Mouse (Mus musculus) frontal cortex, adult 2 months (tissue): ENCODE measurements around the gene Pgbd5. TPM values are rescaled to one million over a fixed set of nuclear protein-coding genes. Genes with fewer than 3 reads are reported as not detected.
"Not testable (repeated sequence)": the region's sequence is repeated elsewhere in the genome, so short reads cannot be mapped to it uniquely, and the experiment has no call there.

Experiments
- DNase-seq, 2 experiments: peaks; one replicate each; pipeline ENCODE4 v3.0.0; 2022; ENCODE audit warnings: low spot score in 1 of 2; ENCODE audit errors: extremely low spot score in 1 of 2
- polyA plus RNA-seq: library from polyadenylated mRNA; depleted of rRNA; stranded (reverse); fragments of >200 nt; gene quantifications from 2 replicates; pipeline ENCODE4 v1.2.3, GENCODE M21; 2012

The Pgbd5 gene
- polyA plus RNA-seq, 1 experiment = 161 TPM

DNA sequence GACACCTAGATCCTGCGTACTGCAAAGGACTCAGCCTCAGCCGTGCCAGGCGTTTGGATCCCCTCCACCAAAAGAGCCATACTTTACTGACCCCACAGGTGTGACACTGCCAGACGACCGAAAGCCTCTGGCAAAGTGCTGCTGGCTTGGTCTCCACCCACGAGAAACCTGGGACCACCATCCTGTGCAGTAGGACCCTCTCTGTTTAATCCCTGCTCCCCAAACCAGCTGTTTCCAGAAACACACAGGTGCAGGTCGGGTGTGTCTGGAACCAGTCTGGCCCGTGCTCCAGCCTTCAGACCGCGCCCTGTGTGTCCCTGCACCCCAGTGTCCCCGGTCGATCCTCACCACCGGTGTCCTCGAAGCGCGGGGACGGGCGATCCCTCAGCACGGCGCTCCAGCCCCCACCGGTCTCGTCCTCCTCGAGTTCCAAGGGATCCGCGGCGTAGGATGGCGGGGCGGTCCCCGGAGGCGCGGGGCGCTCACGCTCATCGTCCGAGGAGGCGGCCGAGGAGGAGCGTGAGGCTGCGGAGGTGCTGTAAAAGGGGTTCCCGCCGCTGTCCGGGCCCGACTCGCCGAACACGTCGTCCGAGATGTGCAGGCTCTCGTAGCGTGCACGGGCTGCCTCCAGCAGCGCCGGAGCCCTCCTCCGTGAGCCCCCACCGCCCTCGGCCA, 5.9 kb downstream of the Pgbd5 start:
- DNase-seq = peak in 1 of 2 experiments; percentile 50

DNA sequence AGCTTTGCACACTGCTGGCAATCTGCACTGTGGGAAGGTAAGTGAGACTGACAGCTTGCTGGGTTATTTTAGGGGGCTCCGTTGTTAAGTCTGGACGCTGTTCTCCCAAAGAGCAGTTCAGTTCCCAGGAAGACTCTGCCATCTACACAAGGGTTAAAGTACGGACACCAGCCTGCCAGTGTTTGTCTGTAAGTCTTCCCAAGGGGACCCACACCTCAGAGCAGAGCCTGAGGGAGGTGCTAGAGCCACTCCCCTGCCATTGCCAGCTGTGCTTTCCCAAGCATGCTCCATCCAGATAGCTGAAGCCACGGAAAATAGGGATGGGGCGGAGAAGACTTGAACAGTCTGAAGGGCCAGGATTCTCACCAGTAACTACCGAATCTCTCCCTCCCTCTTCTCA, 8.6 kb downstream of the Pgbd5 start:
- DNase-seq = no peak

DNA sequence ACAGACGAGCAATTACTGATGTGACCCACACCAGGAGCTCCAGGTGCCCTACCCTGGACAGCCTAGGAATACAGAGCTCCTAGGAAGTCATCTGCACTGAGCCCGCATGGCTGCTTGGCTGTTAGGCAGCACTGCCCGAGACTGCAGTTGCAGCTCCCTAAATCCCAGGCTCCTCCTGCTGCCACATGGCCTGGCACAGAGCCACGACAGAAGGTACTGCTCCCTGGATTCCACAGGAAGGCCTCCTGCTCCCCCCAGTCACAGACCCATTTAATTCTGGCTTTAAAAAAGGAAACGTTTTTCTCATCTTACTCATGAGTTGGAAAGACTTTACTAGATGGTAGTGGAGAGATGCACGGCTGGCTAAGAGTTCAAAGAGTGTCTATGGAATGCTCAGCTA, 10.0 kb downstream of the Pgbd5 start:
- DNase-seq = peak in 1 of 2 experiments; percentile 64

DNA sequence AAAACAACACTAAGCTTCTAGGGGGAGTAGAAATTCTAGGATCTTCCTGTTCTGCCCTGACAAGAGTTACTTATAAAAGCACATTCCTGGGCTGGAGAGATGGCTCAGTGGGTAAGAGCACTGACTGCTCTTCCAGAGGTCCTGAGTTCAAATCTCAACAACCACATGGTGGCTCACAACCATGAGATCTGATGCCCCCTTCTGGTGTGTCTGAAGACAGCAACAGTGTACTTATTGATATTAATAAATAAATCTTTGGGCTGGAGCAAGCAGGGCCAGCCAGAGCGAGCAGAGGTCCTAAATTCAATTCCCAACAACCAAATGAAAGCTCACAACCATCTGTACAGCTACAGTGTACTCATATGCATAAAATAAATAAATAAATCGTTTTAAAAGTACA, 10.7 kb downstream of the Pgbd5 start:
- not testable (repeated sequence) for DNase-seq

DNA sequence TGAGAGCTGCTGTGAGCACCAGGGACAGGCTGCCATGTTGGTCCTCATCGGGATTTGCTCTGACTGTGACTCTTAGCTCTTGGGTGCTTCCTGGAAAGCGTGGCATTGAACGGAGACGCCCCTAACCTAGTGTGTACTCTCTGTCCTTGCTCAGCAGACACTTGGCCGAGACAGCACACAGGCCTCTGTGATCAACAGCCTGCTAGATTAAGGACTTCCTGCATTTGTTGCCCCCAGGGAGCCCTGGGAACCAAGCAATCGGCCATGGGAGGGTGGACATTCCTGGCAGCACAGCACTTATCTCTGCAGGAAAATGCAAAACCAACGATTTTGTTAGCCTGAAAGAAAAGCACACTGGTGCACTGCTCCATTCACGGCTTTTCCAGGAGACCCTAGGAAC, 18.0 kb downstream of the Pgbd5 start:
- no peak for DNase-seq

DNA sequence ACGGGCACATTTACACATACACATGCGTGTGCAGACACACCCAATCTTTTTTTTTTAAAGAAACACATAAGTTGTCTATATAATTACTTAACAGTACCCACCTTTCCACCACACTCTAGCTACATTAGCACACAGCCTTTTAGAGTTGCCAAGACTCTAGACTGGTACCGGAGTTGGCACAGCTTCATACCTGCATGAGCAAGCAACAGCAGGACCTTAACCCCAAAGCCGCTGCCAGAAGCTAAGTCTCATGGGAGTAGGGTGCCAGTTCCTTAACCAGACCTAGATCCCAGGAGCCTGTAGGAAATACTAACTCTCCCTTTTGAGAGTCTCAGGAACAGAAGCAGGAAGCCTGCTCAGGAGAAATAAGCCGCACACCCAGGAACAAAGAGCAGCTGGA, 20.5 kb downstream of the Pgbd5 start:
- DNase-seq = no peak

DNA sequence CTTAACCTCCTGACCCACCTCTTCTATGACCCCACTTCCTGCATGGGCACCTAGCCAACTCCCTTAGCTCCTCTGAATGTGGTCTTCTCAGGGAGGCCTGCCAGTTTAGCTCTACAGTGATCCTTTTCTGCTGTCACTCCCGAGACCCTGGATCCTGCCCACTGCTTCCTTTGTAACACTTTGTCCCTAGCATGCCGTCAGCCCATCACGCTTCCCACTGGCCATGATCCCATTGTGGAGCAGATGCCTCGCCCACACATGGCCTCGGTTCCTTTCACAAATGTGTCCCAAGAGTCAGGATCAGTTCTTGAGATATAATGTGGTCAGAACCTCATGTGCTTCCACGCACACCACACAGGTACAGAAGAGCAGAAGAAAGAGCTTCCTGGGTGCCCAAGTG, 21.3 kb downstream of the Pgbd5 start:
- DNase-seq = no peak

DNA sequence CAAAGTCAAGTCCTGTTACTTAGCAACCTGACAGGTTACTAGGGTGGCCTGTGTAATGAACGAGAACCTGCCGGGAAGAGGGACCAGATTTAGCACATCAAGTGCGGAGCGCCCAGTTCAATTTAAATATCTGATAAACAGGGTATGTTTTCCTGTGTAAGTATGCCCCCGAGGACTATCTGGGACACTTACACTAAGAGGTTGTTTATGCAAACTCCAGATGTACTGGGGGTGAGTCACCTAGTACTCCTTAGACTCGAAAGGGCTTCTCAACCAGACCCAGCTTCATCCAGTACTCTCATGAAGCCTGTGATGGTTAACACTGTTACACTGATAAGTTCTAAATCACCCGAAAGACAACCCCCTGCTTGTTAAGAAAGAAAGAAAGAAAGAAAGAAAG, 22.8 kb downstream of the Pgbd5 start:
- DNase-seq = no peak

DNA sequence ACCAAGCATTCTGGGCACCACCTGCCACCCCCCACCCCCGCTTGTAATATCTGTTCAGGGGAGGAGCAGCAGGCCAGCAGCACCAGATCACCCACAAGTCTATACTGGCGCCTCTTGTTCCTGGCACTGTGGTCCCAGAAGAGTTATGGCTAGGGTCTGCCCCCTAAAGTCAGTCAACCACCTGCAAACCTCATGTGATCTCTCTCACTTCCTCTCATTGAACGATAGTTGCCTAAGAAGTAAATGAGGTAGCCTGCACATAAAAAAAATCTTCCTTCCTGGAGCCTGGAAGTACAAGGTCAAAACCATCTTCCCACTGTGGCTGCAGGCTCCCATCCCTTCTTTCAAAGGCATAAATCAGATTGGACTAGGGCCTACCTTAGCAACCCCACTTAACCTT, 23.7 kb downstream of the Pgbd5 start:
- no peak for DNase-seq

DNA sequence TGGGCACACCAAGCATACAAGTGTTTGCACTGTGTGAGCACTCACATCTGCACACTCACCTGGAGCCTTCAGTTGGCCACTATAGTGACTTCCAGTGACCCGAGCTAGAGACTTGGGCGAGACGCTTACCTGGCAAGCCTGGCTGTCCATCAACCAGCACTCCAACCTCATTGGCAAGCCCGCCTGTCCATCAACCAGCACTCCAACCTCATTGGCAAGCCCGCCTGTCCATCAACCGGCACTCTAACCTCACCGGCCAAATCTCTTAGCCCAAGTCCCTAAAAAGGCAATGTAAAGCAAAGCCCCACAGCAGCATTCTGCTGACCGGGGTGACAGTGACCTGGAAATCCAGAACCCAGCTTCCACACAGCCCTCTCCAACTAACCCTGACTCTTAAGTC, 24.5 kb downstream of the Pgbd5 start:
- no peak for DNase-seq

DNA sequence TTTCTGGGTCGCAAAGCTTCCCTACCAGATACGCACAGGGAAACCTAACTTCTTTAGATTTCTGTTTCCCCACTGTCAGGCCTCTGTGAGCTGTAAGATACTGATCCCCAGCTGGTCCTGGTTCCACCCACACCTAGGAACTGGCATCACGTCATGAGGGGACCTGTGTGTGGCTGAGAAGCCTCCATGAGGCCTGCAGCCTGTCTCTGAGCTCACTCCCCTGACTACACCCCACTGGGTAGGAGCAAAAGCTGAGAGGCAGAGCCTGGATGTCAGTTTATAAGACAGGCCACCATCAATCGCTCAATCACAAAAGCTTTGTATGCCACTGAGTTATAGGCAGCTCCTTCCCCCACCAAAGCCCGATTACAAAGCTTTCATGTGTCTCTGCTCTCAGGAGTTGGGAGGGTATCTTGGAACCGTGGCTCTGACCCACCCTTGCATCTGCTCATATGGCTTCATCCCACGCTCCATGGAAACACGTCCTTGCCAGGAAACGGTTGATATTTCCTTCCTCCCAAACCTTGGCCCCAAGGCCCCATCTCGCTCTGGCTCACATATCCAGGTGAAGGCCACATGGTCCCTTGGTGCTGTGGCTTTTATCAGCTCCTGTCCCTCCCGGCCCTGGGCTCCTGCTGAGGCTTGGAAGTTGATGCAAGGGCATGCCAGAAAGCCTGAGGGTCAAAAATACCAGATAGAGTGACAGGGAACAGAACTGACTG, 26.1 kb downstream of the Pgbd5 start:
- DNase-seq = peak in 1 of 2 experiments; percentile 70

DNA sequence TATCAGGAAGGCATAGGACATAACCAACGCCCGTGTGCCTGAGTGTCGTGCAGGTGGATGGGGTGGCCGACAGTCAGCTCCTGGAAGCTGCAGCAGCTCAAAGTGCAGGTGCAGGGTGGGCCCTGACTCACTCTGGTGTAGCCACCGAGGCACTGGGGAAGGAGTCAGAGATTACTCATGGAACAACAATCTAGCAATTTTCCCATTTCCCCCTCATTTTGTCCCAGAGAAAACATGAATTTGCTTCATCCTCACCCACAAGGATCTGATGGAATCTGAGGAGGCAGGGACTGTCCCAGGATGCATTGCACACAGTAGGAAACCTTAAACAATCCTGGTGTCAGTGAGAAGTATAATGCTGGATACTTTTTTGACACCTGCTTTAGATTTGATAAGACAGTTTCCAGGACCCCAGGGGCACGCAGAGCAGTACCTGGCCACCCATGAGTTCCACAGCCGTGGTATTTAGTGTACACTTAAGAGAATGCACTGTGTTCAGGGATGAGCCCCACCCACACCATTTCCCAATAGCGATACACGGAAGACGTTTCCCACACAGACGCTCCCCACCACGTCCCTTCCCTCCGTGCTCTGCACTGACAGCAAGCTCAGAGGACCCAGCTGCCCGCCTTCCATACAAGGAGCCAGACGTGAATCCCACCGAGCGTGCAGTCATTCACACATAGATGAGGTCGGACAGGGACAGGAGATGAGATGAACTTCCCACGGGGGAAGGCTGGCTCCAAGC, 26.8 kb downstream of the Pgbd5 start:
- DNase-seq = no peak

DNA sequence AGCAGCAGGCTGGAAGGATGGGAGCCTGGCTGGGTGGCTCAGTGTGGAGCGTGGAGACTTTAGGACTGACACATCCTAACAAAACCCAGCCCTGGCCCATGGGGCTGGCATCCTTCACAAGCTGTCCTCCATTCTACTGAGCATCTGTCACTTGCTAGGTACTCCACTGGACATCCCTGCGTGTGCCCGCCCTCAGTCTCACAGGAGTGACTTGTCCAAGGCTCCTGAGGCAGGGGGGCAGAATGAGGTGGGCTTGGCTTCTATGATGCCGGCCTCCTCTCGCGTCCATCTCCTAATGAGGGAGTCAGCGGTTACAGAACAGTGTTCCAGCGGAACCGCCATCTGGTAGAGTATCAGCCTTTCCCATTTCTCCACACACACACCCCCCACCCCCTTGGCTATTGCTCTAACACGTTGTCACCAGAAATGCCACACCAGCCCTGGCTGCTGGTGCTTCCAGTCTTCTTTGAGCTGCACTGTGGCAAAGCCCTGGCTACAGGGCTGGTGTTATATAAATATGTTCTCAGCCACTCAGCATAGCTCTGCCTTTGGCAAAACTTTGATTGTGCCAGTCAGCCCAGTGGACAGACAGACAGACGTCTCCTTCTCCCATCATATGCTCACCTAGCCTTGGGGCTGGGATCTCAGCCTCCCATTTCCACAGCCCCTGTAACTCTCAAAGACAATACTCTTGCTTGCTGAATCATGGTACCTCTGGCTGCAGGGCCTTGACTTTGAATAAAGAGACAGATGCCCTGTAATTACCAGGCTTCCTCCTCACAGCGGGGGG, 34.8 kb downstream of the Pgbd5 start:
- DNase-seq = no peak

DNA sequence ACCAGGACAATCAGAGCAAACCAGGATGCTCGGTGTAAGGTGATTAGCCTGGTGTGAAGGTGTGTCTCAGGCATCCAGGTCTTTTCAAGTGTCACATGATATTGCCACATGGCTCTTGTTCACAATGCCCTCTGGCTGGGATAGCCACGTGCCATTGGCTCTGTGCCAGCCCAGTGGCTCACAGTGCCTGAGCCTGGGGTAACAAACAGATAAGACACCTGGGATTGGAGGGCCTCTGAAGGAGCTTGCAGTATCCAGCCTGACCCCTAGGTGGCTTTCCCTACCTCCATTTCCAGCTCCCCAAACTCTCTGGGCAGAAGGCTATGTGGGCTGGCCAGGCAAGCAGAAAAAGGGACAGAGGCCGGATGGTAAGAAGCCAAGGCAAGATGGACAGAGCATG, 35.6 kb downstream of the Pgbd5 start:
- DNase-seq = no peak

DNA sequence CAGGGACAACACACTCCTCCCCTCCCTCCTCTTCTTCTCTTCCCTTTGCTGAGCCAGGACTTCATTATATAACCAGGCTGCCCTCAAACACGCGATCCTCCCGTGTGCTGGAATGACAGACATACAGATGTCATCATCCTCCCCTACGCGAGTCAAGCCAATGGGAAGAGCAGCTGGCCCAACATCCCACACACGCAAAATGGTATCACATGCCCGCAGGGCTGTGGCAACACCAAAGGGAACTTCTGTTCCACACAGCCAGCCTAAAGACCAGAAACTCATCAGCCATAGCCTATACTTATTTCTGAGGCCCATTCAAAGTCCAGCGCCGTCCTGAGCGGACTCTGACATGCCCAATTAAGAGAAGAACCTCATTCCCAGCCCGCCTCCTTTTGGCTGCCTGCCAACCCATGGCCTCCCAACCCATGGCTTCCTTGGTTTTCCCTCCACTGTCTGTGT, 40.0 kb downstream of the Pgbd5 start:
- DNase-seq = peak in 1 of 2 experiments; percentile 74

DNA sequence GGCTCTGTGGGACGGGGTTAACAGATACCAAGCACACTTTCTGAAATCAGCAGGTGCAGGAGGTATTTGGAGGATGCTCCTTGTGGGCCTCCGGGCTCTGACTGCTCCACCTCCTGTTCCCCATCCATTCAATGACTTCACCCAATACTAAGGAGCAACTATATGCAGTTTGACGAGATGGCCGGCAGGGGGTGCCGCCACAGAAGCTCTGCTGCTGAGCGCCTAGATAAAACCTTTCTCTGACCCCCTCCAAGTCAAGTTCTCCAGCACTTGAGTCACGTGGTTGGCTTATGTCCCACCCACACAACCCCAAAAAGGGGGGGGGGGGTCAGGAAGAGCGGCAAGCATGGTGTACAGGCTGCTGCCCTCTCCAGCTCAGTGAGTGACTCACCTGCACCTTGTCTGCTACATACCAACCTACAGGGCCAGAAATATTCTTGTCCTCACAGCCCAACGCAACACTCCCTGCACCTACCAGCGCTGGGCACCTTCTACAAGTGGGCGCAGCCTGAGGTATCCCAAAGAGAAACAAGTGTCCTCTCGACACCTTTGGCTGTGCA, 40.5 kb downstream of the Pgbd5 start:
- no peak for DNase-seq

DNA sequence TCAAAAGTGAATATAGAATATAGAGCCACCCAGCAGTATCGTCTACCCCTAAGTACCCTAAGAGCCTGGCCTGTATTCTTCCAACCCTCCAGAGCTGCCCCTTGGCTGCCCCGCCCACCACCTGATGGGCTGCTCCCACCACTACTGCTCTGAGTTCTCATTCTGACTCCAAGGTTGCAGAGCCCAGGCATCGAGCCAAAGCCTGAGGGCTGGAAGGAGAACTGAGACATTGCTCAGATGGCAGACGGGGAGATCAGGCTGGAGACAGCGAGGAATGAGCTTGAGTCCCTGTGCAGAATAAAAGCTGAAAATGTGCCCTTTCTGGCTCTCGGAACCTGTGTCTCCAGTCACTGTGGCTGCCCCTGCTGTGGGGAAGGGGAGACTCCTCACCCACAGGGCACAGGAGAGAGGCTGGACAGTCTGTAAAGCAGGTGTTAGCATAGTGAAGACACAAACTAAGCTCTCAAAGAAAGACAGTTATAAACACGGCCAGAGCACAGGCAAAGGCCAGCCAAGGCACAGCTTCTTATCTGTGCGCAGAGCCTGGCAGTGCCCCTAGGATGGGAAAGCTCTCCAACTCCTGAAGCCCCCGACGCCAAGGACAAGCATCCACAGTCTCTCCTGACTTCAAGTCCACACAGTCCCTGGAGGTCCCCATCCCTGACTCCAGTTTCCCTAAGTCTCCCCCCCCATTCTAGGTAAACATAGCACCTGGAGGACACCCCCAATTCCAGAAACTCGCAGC, 42.0 kb downstream of the Pgbd5 start:
- DNase-seq = peak in 1 of 2 experiments; percentile 78

DNA sequence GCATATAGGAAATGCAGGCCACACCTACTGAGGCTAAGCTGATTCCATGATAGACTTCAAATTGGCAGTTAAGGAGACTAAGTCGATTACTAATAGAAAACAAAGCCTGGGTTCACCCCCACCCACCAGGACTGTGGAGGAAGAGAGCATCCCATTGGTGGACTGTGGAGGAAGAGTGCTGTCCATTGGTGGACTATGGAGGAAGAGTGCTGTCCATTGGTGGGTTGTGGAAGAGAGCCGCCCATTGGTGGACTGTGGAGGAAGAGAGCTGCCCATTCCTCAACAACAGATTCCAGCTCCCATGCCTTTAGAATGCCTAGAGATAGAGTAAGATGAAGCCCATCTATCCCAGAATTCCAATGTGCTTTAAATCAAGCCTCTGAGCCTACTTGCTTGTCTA, 42.9 kb downstream of the Pgbd5 start:
- DNase-seq = no peak

DNA sequence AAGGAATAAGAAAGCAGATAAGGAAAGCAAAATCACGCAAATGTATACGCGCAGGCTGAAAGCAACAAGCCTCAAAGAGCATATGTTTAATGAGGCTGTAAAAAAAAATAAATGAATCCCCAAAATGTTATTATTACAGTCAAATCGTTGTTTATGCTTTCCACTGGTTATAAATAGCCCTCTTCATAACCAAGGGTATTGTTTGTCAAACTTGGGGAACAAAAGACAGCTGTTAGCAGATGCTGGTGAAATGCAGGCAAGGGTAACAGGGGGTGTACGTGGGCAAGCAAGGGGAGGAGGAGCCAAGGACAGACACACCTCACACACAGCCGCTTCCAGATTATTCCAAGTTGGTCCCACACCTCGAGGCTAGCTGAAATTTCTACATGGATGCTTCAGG, 44.1 kb downstream of the Pgbd5 start:
- no peak for DNase-seq

DNA sequence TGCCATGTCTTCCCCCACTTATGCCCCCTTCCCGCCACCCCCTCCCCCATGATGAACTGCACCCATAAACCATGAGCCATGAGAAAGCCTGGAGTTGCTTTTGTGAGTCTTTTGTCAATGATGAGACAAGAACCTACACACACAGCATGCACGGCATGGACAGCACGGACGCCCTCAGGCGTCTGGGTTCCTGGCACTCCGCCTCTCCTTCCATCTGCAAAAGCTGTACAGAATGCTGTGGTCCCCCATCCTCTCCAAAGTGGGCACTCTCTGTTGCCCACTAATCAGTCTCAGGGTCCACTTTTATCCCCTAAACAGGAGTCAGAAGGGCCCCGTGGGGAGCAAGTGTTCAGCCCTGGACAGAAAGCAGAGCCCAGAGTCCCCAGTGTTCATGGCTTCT, 44.5 kb downstream of the Pgbd5 start:
- no peak for DNase-seq
